Mouse (Mus musculus) intestine, embryonic 16.5 days (tissue): ENCODE results near the gene Rasgef1a. TPM values are rescaled to one million over a fixed set of nuclear protein-coding genes. Genes with fewer than 3 reads are reported as not detected.

Experiments
- ATAC-seq: fragments of 200-750 bp; cut with Nextera tagmentation; 2 replicates; pipeline ENCODE4 v1.8.0; 2017; ENCODE audit warnings: moderate TSS enrichment, moderate library complexity
- H3K27ac ChIP-seq: fragments of 300-500 bp; sonication (generic); 2 replicates; pipeline ENCODE4 v1.5.1; 2014; ENCODE audit warnings: mild to moderate bottlenecking, low read length
- H3K27me3 ChIP-seq: fragments of 300-500 bp; sonication (generic); replicated peaks from 2 replicates; pipeline ENCODE4 v1.6.1; 2014; ENCODE audit warnings: low read length, control low read depth, mixed read lengths; ENCODE audit not compliant: control insufficient read depth, insufficient read depth
- H3K36me3 ChIP-seq: fragments of 300-500 bp; sonication (generic); 2 replicates; pipeline ENCODE4 v1.6.1; 2014; ENCODE audit warnings: low read length, control low read depth; ENCODE audit not compliant: control insufficient read depth, insufficient read depth
- H3K4me1 ChIP-seq: fragments of 300-500 bp; sonication (generic); 2 replicates; pipeline ENCODE4 v1.6.1; 2014; ENCODE audit warnings: low read length, control low read depth, mixed read lengths; ENCODE audit not compliant: control insufficient read depth, insufficient read depth
- H3K4me2 ChIP-seq: fragments of 300-500 bp; sonication (generic); 2 replicates; pipeline ENCODE4 v1.6.1; 2014; ENCODE audit warnings: low read depth, low read length, control low read depth
- H3K4me3 ChIP-seq: fragments of 300-500 bp; sonication (generic); 2 replicates; pipeline ENCODE4 v1.5.1; 2014; ENCODE audit warnings: mild to moderate bottlenecking, low read length
- H3K9ac ChIP-seq: fragments of 300-500 bp; sonication (generic); 2 replicates; pipeline ENCODE4 v1.6.1; 2014; ENCODE audit warnings: low read depth, low read length
- H3K9me3 ChIP-seq: fragments of 300-500 bp; sonication (generic); 2 replicates; pipeline ENCODE4 v1.6.1; 2016; ENCODE audit warnings: low read length, control low read depth; ENCODE audit not compliant: control insufficient read depth
- WGBS: fragments of 180-500 bp; shearing (Covaris S2); extraction: QIAGEN DNeasy Blood & Tissue Kit; methylation state at CpG from one replicate; pipeline ENCODE4 v1.1.7; 2014; 5-methylcytosine and 5-hydroxymethylcytosine counted together
- polyA plus RNA-seq: library from polyadenylated mRNA; unstranded; fragments of >200 nt; fragmentation: Nextera tagmentation; extraction: Ambion mirVana; gene quantifications from 2 replicates; pipeline ENCODE4 v1.2.1, GENCODE M21; 2015

Gene Rasgef1a
- polyA plus RNA-seq, 1 experiment from 2014 or later = 0.21 TPM

GRCm38 (mm10) chr6:118065837-118066198, 54.6 kb downstream of the Rasgef1a start:
- no peak overlapping the region for H3K27ac ChIP-seq
- H3K4me2 ChIP-seq = peak overlapping the region; percentile 97
- H3K9me3 ChIP-seq = no peaks in the 10 kb centered on the region; the same call in 1 of the 2 replicates
- ATAC-seq = peak; percentile 70; the same call in 1 of the 2 replicates
- H3K4me3 ChIP-seq = peak overlapping the region; percentile 53
- 2% methylated on average over 12 of the region's 12 CpGs for WGBS
- H3K36me3 ChIP-seq = no peaks in the 10 kb centered on the region
- peaks cover 21% of the 10 kb centered on the region for H3K4me1 ChIP-seq
- H3K9ac ChIP-seq = peak overlapping the region; percentile 63
- peaks cover 24% of the 10 kb centered on the region; the same call in 1 of the 2 replicates for H3K27me3 ChIP-seq

DNA sequence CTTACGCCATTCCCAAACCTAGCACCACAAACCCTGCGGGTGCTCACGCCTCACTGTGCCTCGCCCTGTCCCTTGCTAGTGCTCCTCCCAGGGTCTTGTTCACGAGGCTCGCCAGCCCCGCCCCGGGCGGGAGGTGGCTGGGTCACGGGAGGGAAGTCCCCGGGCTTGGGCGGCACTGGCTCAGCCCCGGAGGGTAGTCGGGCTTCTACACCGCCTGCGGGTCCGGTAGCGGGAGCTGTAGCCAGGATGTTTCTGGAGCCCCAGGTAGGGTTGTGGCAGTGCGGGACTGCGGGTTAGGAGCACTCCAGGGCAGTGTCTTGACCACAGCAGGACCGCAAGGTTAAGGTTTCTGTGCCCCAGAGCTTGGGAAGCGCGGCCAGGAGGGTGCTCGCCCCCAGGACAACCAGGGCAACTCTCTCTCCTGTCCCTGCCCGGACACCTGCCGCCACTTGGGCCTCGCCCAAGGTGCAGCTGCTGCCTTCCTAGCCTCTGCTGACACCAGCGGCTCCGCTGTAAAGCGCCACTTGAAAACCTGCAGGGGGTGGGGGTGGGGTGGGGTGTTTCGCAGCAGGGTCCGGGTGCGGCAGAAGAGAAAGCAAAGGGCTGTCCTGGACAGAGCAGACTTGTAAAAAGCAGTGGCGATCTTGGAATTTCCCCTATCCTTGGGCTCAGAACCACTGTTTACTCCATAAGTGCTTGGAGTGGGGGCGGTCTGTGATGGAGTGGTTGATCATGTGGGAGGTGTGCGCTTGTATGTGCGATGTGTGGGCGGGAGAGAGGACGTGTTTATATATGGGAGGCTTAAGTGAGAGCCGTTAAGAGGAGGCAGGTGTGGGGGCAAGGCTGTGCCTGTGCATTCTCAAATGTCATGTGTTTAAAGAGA, 55.2 kb downstream of the Rasgef1a start:
- peaks cover 21% of the 10 kb centered on the region for H3K4me1 ChIP-seq
- peak; percentile 87 for ATAC-seq
- no peak overlapping the region for H3K27ac ChIP-seq
- no peaks in the 10 kb centered on the region; the same call in 1 of the 2 replicates for H3K9me3 ChIP-seq
- peak overlapping the region; percentile 97 for H3K4me2 ChIP-seq
- 1% methylated on average over 40 of the region's 40 CpGs for WGBS
- H3K9ac ChIP-seq = peak overlapping the region; percentile 63
- H3K27me3 ChIP-seq = peaks cover 24% of the 10 kb centered on the region; the same call in 1 of the 2 replicates
- no peaks in the 10 kb centered on the region for H3K36me3 ChIP-seq
- peak overlapping the region; percentile 53 for H3K4me3 ChIP-seq

GRCm38 (mm10) chr6:118067720-118068119, 56.5 kb downstream of the Rasgef1a start:
- Histone ChIP-seq H3K9me3 (no peaks in the 10 kb centered on the region; the same call in 1 of the 2 replicates), H3K9ac (no peak overlapping the region), H3K36me3 (no peaks in the 10 kb centered on the region), H3K4me2 (no peak overlapping the region), H3K27me3 (peaks cover 24% of the 10 kb centered on the region; the same call in 1 of the 2 replicates), H3K4me3 (no peak overlapping the region), H3K27ac (no peak overlapping the region), H3K4me1 (peaks cover 21% of the 10 kb centered on the region)
- WGBS = 68% methylated on average over 7 of the region's 7 CpGs
- no peak for ATAC-seq

DNA sequence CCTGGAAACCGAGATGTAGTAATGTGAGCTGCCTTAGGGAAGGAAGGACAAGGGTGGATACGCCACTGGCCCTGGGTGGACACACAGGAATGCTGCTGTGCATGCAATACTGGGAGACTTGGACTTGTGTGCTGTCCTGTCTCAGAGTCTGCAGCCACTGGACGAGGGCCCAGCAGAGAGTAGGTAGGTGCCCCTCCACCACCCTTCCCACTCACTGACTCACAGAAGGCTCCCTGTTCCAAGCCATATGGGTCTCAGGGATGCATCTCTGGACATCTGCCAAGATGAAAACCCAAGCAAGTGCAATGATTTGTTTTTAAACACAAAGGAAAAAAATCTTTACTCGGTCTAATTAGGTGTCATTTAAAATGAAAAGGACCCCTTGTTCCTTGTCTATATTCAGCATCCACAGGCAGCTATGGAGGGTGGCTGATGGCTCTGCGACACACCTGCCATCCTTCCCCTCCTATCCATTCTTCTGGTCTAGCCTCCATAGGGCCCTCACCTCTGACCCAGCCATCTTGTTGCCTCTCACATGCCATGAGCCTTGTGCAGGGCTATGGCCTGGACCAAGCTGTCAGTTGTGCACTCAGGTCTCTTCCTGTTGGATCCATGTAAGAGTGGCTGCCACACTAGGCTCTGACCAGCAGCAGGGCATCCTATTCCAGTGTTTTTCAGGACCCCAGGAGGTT, 59.2 kb downstream of the Rasgef1a start:
- Histone ChIP-seq H3K4me3 (no peak overlapping the region), H3K4me1 (peaks cover 24% of the 10 kb centered on the region), H3K27me3 (peaks cover 10% of the 10 kb centered on the region; the same call in 1 of the 2 replicates), H3K27ac (no peak overlapping the region), H3K4me2 (no peak overlapping the region), H3K36me3 (no peaks in the 10 kb centered on the region), H3K9me3 (no peaks in the 10 kb centered on the region; the same call in 1 of the 2 replicates), H3K9ac (no peak overlapping the region)
- ATAC-seq = no peak
- WGBS = 68% methylated on average over 5 of the region's 5 CpGs

DNA sequence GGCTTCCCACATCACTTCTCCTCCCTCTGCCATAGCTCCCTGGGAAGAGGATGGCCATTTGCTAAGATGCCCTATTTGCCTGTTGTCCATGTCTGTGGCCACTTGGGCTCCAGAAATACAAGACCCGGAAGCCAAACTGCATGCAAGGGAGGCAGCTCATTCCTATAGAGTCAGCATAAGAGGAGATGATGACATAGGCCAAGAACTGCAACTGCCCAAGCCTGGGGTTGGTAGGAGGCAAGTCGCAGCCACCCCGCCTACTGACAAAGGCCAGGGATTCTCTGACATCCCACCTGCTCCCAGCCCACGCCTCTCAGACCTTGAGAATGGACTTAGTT, 59.7 kb downstream of the Rasgef1a start:
- H3K4me3 ChIP-seq = no peak overlapping the region
- ATAC-seq = no peak
- peaks cover 18% of the 10 kb centered on the region for H3K4me1 ChIP-seq
- no peak overlapping the region for H3K27ac ChIP-seq
- H3K9me3 ChIP-seq = no peaks in the 10 kb centered on the region; the same call in 1 of the 2 replicates
- no peak overlapping the region for H3K9ac ChIP-seq
- WGBS = 87% methylated on average over 4 of the region's 4 CpGs
- no peaks in the 10 kb centered on the region for H3K36me3 ChIP-seq
- H3K4me2 ChIP-seq = no peak overlapping the region
- peaks cover 7% of the 10 kb centered on the region; the same call in 1 of the 2 replicates for H3K27me3 ChIP-seq

DNA sequence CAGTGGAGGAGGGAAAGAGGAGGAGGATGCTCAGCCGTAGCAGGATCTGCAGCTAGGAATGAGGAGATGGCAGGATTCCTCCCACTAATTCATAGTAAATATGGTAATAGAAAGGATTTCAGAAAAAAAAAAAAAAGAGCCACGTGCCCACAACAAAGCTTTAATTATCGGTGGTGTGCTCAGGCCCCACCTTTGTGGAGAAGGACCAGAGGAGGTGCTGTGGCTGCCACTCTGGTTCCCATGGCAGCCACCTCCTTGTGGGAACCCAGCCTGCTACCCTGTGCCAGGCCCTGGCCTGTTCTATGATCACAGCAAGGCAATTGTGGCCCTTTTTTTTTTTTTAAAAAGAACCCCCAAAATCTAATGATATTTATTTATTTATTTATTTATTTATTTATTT, 60.2 kb downstream of the Rasgef1a start:
- ATAC-seq = no peak
- peaks cover 15% of the 10 kb centered on the region for H3K4me1 ChIP-seq
- 77% methylated on average over 3 of the region's 3 CpGs for WGBS
- H3K27me3 ChIP-seq = peaks cover 5% of the 10 kb centered on the region; the same call in 1 of the 2 replicates
- H3K36me3 ChIP-seq = no peaks in the 10 kb centered on the region
- no peak overlapping the region for H3K9ac ChIP-seq
- H3K9me3 ChIP-seq = no peaks in the 10 kb centered on the region; the same call in 1 of the 2 replicates
- no peak overlapping the region for H3K4me3 ChIP-seq
- no peak overlapping the region for H3K4me2 ChIP-seq
- no peak overlapping the region for H3K27ac ChIP-seq

- Histone ChIP-seq H3K27me3 (peaks cover 5% of the 10 kb centered on the region; the same call in 1 of the 2 replicates), H3K4me3 (no peak overlapping the region), H3K27ac (no peak overlapping the region), H3K9ac (no peak overlapping the region), H3K9me3 (no peaks in the 10 kb centered on the region; the same call in 1 of the 2 replicates), H3K4me1 (peaks cover 7% of the 10 kb centered on the region), H3K36me3 (no peaks in the 10 kb centered on the region), H3K4me2 (no peak overlapping the region)
- no peak for ATAC-seq
- 84% methylated on average over 1 of the region's 1 CpGs for WGBS
Observed at GRCm38 (mm10) chr6:118072176-118072575, 60.9 kb downstream of the Rasgef1a start.

DNA sequence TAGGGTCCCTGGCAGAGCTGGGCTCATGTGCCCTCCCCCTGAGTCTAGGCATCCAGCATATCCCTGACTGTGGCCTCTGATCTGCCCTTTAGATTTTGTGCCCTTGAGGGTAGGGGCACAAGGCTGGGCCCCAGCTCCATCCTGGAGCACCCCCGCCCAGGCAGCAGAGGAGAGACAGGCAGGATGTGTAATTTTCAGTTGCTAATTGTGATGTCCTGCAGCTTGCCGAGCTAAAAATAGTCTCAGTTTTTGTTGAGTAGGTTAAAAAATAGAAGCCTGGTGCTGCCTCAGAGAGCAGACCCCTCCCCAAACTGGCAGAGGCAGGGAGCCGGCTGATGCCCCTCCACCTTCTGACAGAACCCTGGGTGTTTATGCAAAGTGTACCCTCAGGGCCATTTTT, 62.9 kb downstream of the Rasgef1a start:
- WGBS = 52% methylated on average over 3 of the region's 3 CpGs
- Histone ChIP-seq H3K9me3 (no peaks in the 10 kb centered on the region), H3K27ac (no peak overlapping the region), H3K27me3 (no peaks in the 10 kb centered on the region), H3K4me1 (peaks cover 7% of the 10 kb centered on the region), H3K36me3 (no peaks in the 10 kb centered on the region), H3K4me2 (no peak overlapping the region), H3K9ac (no peak overlapping the region), H3K4me3 (no peak overlapping the region)
- ATAC-seq = no peak

DNA sequence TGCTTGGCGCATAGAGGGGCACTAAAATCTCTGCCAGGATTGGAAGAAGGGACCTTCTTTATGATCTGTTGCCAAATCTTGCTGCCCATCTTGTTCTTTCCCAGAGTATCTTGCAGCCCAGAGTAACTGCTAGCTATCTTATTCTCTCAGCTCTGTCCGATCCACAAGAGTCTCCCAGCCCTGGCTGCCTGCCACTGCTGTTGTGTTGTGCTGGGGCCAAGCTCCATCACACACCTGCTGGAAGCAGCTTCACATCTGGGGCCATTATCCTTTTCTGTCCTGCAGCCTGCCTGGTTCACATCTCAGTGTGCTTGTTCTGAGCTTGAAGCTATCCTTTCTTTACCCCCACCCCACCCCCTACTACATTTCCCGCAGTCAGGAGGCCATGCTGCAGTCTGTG, 65.0 kb downstream of the Rasgef1a start:
- 66% methylated on average over 3 of the region's 3 CpGs for WGBS
- no peak overlapping the region for H3K4me3 ChIP-seq
- no peaks in the 10 kb centered on the region for H3K27me3 ChIP-seq
- no peak overlapping the region for H3K9ac ChIP-seq
- peaks cover 7% of the 10 kb centered on the region for H3K4me1 ChIP-seq
- H3K9me3 ChIP-seq = no peaks in the 10 kb centered on the region
- no peak for ATAC-seq
- no peak overlapping the region for H3K4me2 ChIP-seq
- no peak overlapping the region for H3K27ac ChIP-seq
- H3K36me3 ChIP-seq = no peaks in the 10 kb centered on the region
